Mouse (Mus musculus) lung, postnatal 0 days (tissue): ENCODE measurements around the gene Psmd5. TPM values are rescaled to one million over a fixed set of nuclear protein-coding genes. Genes with fewer than 3 reads are reported as not detected.
"Not testable (repeated sequence)": the region's sequence is repeated elsewhere in the genome, so short reads cannot be mapped to it uniquely, and the experiment has no call there.

Experiments
- ATAC-seq: fragments of 200-750 bp; cut with Nextera tagmentation; 2 replicates; pipeline ENCODE4 v1.8.0; 2017; ENCODE audit warnings: moderate library complexity
- DNase-seq: peaks from one replicate; pipeline ENCODE4 v3.0.0-alpha.2; 2016; ENCODE audit warnings: low spot score
- H3K27ac ChIP-seq: fragments of 300-500 bp; sonication (generic); 2 replicates; pipeline ENCODE4 v1.5.1; 2014; ENCODE audit warnings: antibody characterized with exemption, mild to moderate bottlenecking, low read length, mixed read lengths
- H3K27me3 ChIP-seq: fragments of 300-500 bp; sonication (generic); replicated peaks from 2 replicates; pipeline ENCODE4 v1.6.1; 2014; ENCODE audit warnings: low read length, mixed read lengths; ENCODE audit not compliant: insufficient read depth
- H3K36me3 ChIP-seq: fragments of 300-500 bp; sonication (generic); 2 replicates; pipeline ENCODE4 v1.6.1; 2014; ENCODE audit warnings: low read length, mixed read lengths; ENCODE audit not compliant: insufficient read depth
- H3K4me1 ChIP-seq: fragments of 300-500 bp; sonication (generic); 2 replicates; pipeline ENCODE4 v1.6.1; 2014; ENCODE audit warnings: antibody characterized with exemption, low read depth, low read length, mixed read lengths; ENCODE audit not compliant: insufficient read depth
- H3K4me2 ChIP-seq: fragments of 300-500 bp; sonication (generic); replicated peaks from 2 replicates; pipeline ENCODE4 v1.6.1; 2014; ENCODE audit warnings: low read depth, mild to moderate bottlenecking, low read length, moderate library complexity, mixed read lengths
- H3K4me3 ChIP-seq: fragments of 300-500 bp; sonication (generic); 2 replicates; pipeline ENCODE4 v1.5.1; 2014; ENCODE audit warnings: low read depth, low read length
- H3K9ac ChIP-seq: fragments of 300-500 bp; sonication (generic); replicated peaks from 2 replicates; pipeline ENCODE4 v1.6.1; 2014; ENCODE audit warnings: low read depth, mild to moderate bottlenecking
- H3K9me3 ChIP-seq: fragments of 300-500 bp; sonication (generic); 2 replicates; pipeline ENCODE4 v1.6.1; 2016; ENCODE audit warnings: low read length, mixed read lengths
- CTCF ChIP-seq: IDR thresholded peaks from 2 replicates; pipeline ENCODE4 v1.5.1; 2016; ENCODE audit warnings: antibody characterized with exemption, mild to moderate bottlenecking
- EP300 ChIP-seq: IDR thresholded peaks from 2 replicates; pipeline ENCODE4 v1.6.1; 2016; ENCODE audit warnings: antibody characterized with exemption, mild to moderate bottlenecking, control low read depth
- WGBS: fragments of 180-500 bp; shearing (Covaris S2); extraction: QIAGEN DNeasy Blood & Tissue Kit; methylation state at CpG from one replicate; pipeline ENCODE4 v1.1.7; 2014; 5-methylcytosine and 5-hydroxymethylcytosine counted together
- polyA plus RNA-seq: library from polyadenylated mRNA; unstranded; fragments of >200 nt; fragmentation: Nextera tagmentation; extraction: Ambion mirVana; gene quantifications from 2 replicates; pipeline ENCODE4 v1.2.1, GENCODE M21; 2015

The Psmd5 gene
- polyA plus RNA-seq, 1 experiment from 2014 or later, result 64.7 TPM

DNA sequence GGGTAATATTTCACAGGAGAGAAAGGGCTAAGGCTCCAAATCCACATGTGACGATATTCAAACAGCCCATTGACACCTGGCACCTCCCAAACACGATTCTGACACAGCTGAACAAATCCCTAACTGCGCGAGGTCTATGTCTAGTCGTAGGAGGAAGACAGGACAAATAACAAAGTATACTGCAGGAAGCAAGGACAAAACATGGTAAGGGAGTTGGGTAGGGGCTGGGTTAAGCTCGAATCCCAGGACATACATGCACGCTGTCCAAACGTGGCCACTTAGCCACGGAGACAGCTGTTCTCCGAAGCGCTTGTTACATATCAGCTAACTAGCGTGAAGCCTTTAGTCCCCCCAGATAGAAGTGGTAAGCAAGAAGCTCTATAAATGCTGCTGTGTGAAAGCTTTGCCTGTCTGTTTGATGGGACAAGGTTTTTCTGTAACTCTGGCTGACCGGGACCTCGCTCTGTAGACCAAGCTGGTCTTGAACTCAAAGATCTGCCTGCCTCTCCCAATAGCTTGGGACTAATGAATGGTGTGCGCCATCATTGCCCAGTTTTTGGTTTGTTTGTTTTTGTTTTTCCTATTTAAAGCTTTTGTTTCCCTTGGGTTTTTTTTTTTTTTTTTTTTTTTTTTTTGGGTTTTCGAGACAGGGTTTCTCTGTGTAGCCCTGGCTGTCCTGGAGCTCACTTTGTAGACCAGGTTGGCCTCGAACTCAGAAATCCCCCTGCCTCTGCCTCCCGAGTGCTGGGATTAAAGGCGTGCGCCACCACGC, 48.1 kb downstream of the Psmd5 start:
- Histone ChIP-seq H3K4me3 (peak overlapping the region; percentile 90), H3K27ac (peak overlapping the region; percentile 96), H3K4me2 (peak overlapping the region; percentile 70), H3K27me3 (no peaks in the 10 kb centered on the region), H3K4me1 (peaks cover 8% of the 10 kb centered on the region; the same call in 1 of the 2 replicates), H3K9me3 (no peaks in the 10 kb centered on the region), H3K9ac (peak overlapping the region; percentile 97), H3K36me3 (peaks cover 5% of the 10 kb centered on the region; the same call in 1 of the 2 replicates)
- ATAC-seq, result no peak
- WGBS, result 36% methylated on average over 20 of the region's 21 CpGs
- peak; percentile 22 for DNase-seq
- no peak for TF ChIP-seq EP300
- no peak for TF ChIP-seq CTCF

DNA sequence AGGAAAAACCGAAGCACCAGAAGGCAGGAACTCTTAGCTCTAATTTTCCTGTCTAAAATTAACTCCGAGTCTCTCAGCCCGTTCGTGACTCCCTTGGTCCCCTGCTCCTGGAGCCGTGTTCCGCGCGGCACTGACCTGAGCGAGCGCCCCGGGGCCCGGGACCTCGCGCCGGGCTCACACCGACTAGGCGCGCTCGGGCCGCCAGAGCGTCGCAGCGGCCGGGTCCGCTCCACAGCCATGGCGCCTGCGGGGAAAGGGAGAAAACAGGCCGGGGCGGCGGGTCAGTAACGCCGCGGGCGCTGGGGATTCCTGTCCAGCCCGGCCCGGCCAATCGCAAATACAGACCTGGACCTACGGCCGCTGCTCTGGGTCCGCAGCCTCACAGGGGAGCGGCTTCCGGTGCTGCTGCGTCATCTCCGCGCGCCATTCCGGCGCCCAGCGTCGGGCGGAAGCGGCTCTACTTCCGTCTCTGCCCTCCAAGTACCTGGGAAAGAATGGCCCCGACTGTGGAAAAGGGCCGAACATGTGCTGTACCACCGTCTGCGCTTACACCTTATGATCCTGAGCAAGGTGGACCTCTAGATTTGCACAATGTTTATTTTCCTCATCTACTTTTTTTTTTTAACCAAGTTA, 48.8 kb downstream of the Psmd5 start, which contains the start of gene Fbxw2:
Gene Fbxw2 (minus strand): TSS at position 485 of the 633 bp plus-strand sequence.
- no peaks in the 10 kb centered on the region for H3K9me3 ChIP-seq
- DNase-seq (peak; percentile 95), ATAC-seq (peak; percentile 98)
- peak within 1 kb of the TSS; percentile 97 for H3K9ac ChIP-seq
- peak within 1 kb of the TSS; percentile 70 for H3K4me2 ChIP-seq
- TF ChIP-seq CTCF (no peak), EP300 (peak; percentile 24; the same call in 1 of the 2 replicates)
- H3K27ac ChIP-seq, result peak within 1 kb of the TSS; percentile 96
- H3K36me3 ChIP-seq, result peaks cover 5% of the 10 kb centered on the region; the same call in 1 of the 2 replicates
- H3K4me3 ChIP-seq, result peak within 1 kb of the TSS; percentile 90
- no peaks in the 10 kb centered on the region for H3K27me3 ChIP-seq
- peaks cover 8% of the 10 kb centered on the region; the same call in 1 of the 2 replicates for H3K4me1 ChIP-seq
- 4% methylated on average over 45 of the region's 57 CpGs for WGBS

DNA sequence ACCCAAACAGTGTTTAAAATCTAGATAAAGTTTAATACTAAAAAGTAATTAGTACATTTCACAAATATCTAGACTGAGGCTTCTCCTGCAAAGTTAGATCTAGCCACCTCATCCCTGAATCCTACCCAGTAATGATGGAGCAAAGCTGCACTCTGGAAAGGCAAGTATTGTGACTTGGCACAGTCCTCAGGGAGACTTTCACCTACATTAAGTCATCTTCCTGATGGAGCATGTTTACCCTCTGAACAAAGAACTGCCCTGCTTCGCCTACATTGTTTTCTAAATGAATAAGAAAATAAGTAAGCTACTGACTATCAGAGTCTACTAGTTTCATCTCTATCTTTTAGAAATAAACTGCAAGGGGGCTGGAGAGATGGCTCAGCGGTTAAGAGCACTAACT, 56.3 kb downstream of the Psmd5 start:
- Histone ChIP-seq H3K9me3 (no peaks in the 10 kb centered on the region), H3K4me3 (no peak overlapping the region), H3K9ac (no peak overlapping the region), H3K4me2 (no peak overlapping the region), H3K27ac (no peak overlapping the region), H3K27me3 (no peaks in the 10 kb centered on the region), H3K4me1 (no peaks in the 10 kb centered on the region), H3K36me3 (peaks cover 10% of the 10 kb centered on the region)
- TF ChIP-seq CTCF (no peak), EP300 (no peak)
- ATAC-seq (no peak), DNase-seq (no peak)
- 94% methylated on average over 2 of the region's 2 CpGs for WGBS

DNA sequence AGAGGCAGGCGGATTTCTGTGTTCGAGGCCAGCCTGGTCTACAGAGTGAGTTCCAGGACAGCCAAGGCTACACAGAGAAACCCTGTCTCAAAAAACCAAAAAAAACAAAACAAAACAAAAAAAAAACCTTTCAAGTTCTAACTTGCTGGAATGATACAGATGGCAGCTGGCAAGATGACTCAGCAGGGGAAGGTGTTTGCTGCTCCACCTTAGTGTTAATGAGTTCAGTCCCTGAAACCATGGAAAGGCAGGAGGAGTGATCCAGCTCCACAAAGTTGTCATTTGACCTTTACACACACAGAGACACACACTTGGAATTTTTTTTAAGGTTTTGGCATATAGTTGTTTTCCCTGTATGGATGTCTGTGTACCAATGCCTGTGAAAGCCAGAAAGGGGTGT, 58.9 kb downstream of the Psmd5 start:
- H3K4me3 ChIP-seq, H3K9me3 ChIP-seq, H3K9ac ChIP-seq, H3K27me3 ChIP-seq, DNase-seq, H3K36me3 ChIP-seq, H3K4me1 ChIP-seq, H3K27ac ChIP-seq, H3K4me2 ChIP-seq, ATAC-seq: not testable (repeated sequence)
- WGBS, result 91% methylated on average over 2 of the region's 2 CpGs

DNA sequence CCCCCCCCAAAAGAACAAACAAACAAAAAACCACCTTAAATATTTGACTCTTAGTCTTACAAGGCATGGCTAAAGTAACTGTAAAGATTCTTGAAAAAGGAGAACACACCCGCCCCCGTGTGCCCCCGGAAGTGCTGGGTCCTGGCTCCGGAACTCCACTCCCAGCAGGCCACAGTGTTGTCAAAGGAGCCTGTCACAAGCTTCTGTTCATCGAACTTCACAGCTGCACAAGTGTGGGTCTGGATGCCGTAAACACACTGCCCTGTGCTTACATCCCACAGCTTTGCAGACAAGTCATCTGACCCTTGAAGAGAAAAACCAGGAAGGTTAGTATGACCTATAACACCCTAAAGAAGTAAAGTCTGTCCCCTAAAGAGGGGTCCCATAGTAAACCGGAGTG, 62.1 kb downstream of the Psmd5 start:
- TF ChIP-seq CTCF, result no peak
- TF ChIP-seq EP300, result no peak
- Histone ChIP-seq H3K27me3 (no peaks in the 10 kb centered on the region), H3K4me2 (no peak overlapping the region), H3K4me3 (no peak overlapping the region), H3K27ac (no peak overlapping the region), H3K9me3 (no peaks in the 10 kb centered on the region), H3K9ac (no peak overlapping the region), H3K4me1 (no peaks in the 10 kb centered on the region), H3K36me3 (no peaks in the 10 kb centered on the region)
- ATAC-seq, result no peak
- no peak for DNase-seq
- WGBS, result 82% methylated on average over 7 of the region's 7 CpGs

DNA sequence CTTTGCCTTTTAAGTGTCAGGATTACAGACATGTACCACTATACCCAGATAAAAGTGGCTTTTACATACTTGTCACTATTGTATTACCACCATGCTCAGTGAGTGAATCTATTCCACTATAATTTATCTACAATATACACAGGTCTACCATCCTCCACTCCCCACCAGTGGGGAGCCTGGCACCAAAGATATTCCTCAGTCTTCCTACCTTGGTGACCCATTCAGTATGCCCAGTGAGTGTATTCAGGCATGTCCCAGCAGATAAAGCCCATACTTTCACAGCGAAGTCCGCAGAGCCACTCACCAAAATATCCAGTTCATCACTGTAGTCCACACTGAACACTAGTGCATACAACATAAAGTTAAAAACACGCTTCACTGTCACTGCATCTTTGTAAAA, 64.0 kb downstream of the Psmd5 start:
- H3K4me2 ChIP-seq, result no peak overlapping the region
- H3K4me1 ChIP-seq, result no peaks in the 10 kb centered on the region
- ATAC-seq (no peak), DNase-seq (no peak)
- H3K9me3 ChIP-seq, result no peaks in the 10 kb centered on the region
- no peak overlapping the region for H3K9ac ChIP-seq
- 92% methylated on average over 3 of the region's 3 CpGs for WGBS
- no peaks in the 10 kb centered on the region for H3K36me3 ChIP-seq
- H3K27ac ChIP-seq, result no peak overlapping the region
- no peak for TF ChIP-seq CTCF
- no peak for TF ChIP-seq EP300
- H3K4me3 ChIP-seq, result no peak overlapping the region
- no peaks in the 10 kb centered on the region for H3K27me3 ChIP-seq
